Mouse (Mus musculus) midbrain, embryonic 11.5 days (tissue): Measurements from ENCODE around the gene Stt3b. TPM values are rescaled to one million over a fixed set of nuclear protein-coding genes. Genes with fewer than 3 reads are reported as not detected.
A peak's percentile ranks its signal among the peaks of the same experiment; 100 is the strongest.

Experiments
- ATAC-seq: fragments of 200-750 bp; cut with Nextera tagmentation; 2 replicates; pipeline ENCODE4 v1.8.0; 2017; ENCODE audit warnings: moderate TSS enrichment, moderate library complexity; ENCODE audit not compliant: low FRiP score
- DNase-seq: peaks from one replicate; pipeline ENCODE4 v3.0.0; 2015; ENCODE audit warnings: low spot score; ENCODE audit errors: missing footprints
- H3K27ac ChIP-seq: fragments of 300-500 bp; sonication (generic); 2 replicates; pipeline ENCODE4 v1.5.1; 2014; ENCODE audit warnings: low read depth, low read length
- H3K27me3 ChIP-seq: fragments of 300-500 bp; sonication (generic); 2 replicates; pipeline ENCODE4 v1.6.1; 2014; ENCODE audit warnings: mild to moderate bottlenecking, low read length, moderate library complexity, mixed read lengths; ENCODE audit not compliant: control insufficient read depth, insufficient read depth
- H3K36me3 ChIP-seq: fragments of 300-500 bp; sonication (generic); 2 replicates; pipeline ENCODE4 v1.6.1; 2014; ENCODE audit warnings: mild to moderate bottlenecking, low read length, moderate library complexity, mixed read lengths; ENCODE audit not compliant: control insufficient read depth, insufficient read depth
- H3K4me1 ChIP-seq: fragments of 300-500 bp; sonication (generic); 2 replicates; pipeline ENCODE4 v1.6.1; 2014; ENCODE audit warnings: low read length; ENCODE audit not compliant: control insufficient read depth, insufficient read depth
- H3K4me2 ChIP-seq: fragments of 300-500 bp; sonication (generic); 2 replicates; pipeline ENCODE4 v1.6.1; 2014; ENCODE audit warnings: mild to moderate bottlenecking, moderate library complexity
- H3K4me3 ChIP-seq: fragments of 300-500 bp; sonication (generic); 2 replicates; pipeline ENCODE4 v1.5.1; 2014; ENCODE audit warnings: low read depth, low read length
- H3K9ac ChIP-seq: fragments of 300-500 bp; sonication (generic); 2 replicates; pipeline ENCODE4 v1.6.1; 2014; ENCODE audit warnings: low read length
- H3K9me3 ChIP-seq: fragments of 300-500 bp; sonication (generic); 2 replicates; pipeline ENCODE4 v1.6.1; 2016; ENCODE audit warnings: low read length; ENCODE audit not compliant: control insufficient read depth
- WGBS: fragments of 180-500 bp; shearing (Covaris S2); extraction: QIAGEN DNeasy Blood & Tissue Kit; methylation state at CpG from one replicate; pipeline ENCODE4 v1.1.7; 2014; 5-methylcytosine and 5-hydroxymethylcytosine counted together
- polyA plus RNA-seq: library from polyadenylated mRNA; unstranded; fragments of >200 nt; fragmentation: Nextera tagmentation; extraction: Ambion mirVana; gene quantifications from 2 replicates; pipeline ENCODE4 v1.2.1, GENCODE M21; 2014

The Stt3b gene
- polyA plus RNA-seq, 1 experiment from 2014 or later = 107 TPM

GRCm38 (mm10) chr9:115220466-115220865 lies 89.8 kb downstream of the Stt3b start:
- no peak overlapping the region for H3K27ac ChIP-seq
- no peaks in the 10 kb centered on the region for H3K9me3 ChIP-seq
- 79% methylated on average over 7 of the region's 7 CpGs for WGBS
- no peaks in the 10 kb centered on the region for H3K27me3 ChIP-seq
- H3K4me2 ChIP-seq = no peak overlapping the region
- peaks cover 5% of the 10 kb centered on the region for H3K4me1 ChIP-seq
- ATAC-seq (no peak), DNase-seq (no peak)
- H3K9ac ChIP-seq = no peak overlapping the region
- H3K4me3 ChIP-seq = no peak overlapping the region
- no peaks in the 10 kb centered on the region; the same call in 1 of the 2 replicates for H3K36me3 ChIP-seq

- H3K9ac ChIP-seq = no peak overlapping the region
- DNase-seq (peak; percentile 77), ATAC-seq (no peak)
- 29% methylated on average over 9 of the region's 9 CpGs for WGBS
- no peaks in the 10 kb centered on the region for H3K9me3 ChIP-seq
- H3K27ac ChIP-seq = no peak overlapping the region
- H3K4me1 ChIP-seq = peaks cover 8% of the 10 kb centered on the region
- no peak overlapping the region for H3K4me3 ChIP-seq
- H3K36me3 ChIP-seq = no peaks in the 10 kb centered on the region
- no peaks in the 10 kb centered on the region for H3K27me3 ChIP-seq
- H3K4me2 ChIP-seq = no peak overlapping the region
Measured at GRCm38 (mm10) chr9:115217984-115218383, 92.2 kb downstream of the Stt3b start.

GRCm38 (mm10) chr9:115215830-115216701 lies 94.2 kb downstream of the Stt3b start:
- ATAC-seq (peak; percentile 85), DNase-seq (peak; percentile 89)
- Histone ChIP-seq H3K36me3 (no peaks in the 10 kb centered on the region), H3K27me3 (no peaks in the 10 kb centered on the region), H3K27ac (no peak overlapping the region), H3K4me1 (peaks cover 8% of the 10 kb centered on the region), H3K9me3 (no peaks in the 10 kb centered on the region), H3K9ac (0 out of 2 replicates have a peak overlapping the region, but pooled peaks have one; percentile 5), H3K4me3 (no peak overlapping the region), H3K4me2 (peak overlapping the region; percentile 20; the same call in 1 of the 2 replicates)
- 25% methylated on average over 21 of the region's 21 CpGs for WGBS

- Histone ChIP-seq H3K9ac (no peak overlapping the region), H3K27ac (no peak overlapping the region), H3K4me2 (no peak overlapping the region), H3K4me3 (no peak overlapping the region), H3K9me3 (no peaks in the 10 kb centered on the region), H3K27me3 (no peaks in the 10 kb centered on the region), H3K4me1 (peaks cover 8% of the 10 kb centered on the region), H3K36me3 (no peaks in the 10 kb centered on the region)
- 17% methylated on average over 7 of the region's 7 CpGs for WGBS
- DNase-seq = peak; percentile 85
- no peak for ATAC-seq
Measured at GRCm38 (mm10) chr9:115214572-115215571, 95.3 kb downstream of the Stt3b start.

- no peak overlapping the region for H3K9ac ChIP-seq
- H3K4me1 ChIP-seq = peaks cover 8% of the 10 kb centered on the region
- 84% methylated on average over 5 of the region's 5 CpGs for WGBS
- no peaks in the 10 kb centered on the region for H3K9me3 ChIP-seq
- H3K4me2 ChIP-seq = no peak overlapping the region
- H3K4me3 ChIP-seq = no peak overlapping the region
- no peaks in the 10 kb centered on the region for H3K27me3 ChIP-seq
- DNase-seq = peak; percentile 76
- H3K36me3 ChIP-seq = no peaks in the 10 kb centered on the region
- ATAC-seq = no peak
- H3K27ac ChIP-seq = no peak overlapping the region
Measured at GRCm38 (mm10) chr9:115213755-115214264, 96.4 kb downstream of the Stt3b start.

GRCm38 (mm10) chr9:115210535-115210934 lies 99.7 kb downstream of the Stt3b start:
- Histone ChIP-seq H3K4me2 (no peak overlapping the region), H3K9ac (no peak overlapping the region), H3K36me3 (no peaks in the 10 kb centered on the region), H3K9me3 (no peaks in the 10 kb centered on the region), H3K27me3 (no peaks in the 10 kb centered on the region), H3K27ac (no peak overlapping the region), H3K4me1 (peaks cover 3% of the 10 kb centered on the region; the same call in 1 of the 2 replicates), H3K4me3 (no peak overlapping the region)
- DNase-seq = peak; percentile 21
- no peak for ATAC-seq
- WGBS = 89% methylated on average over 12 of the region's 12 CpGs

GRCm38 (mm10) chr9:115209737-115210136 lies 100.5 kb downstream of the Stt3b start:
- H3K4me3 ChIP-seq = no peak overlapping the region
- peak; percentile 44 for DNase-seq
- no peak overlapping the region for H3K9ac ChIP-seq
- H3K4me1 ChIP-seq = no peaks in the 10 kb centered on the region
- H3K27ac ChIP-seq = no peak overlapping the region
- no peaks in the 10 kb centered on the region for H3K9me3 ChIP-seq
- no peaks in the 10 kb centered on the region for H3K27me3 ChIP-seq
- H3K4me2 ChIP-seq = no peak overlapping the region
- ATAC-seq = no peak
- WGBS = 84% methylated on average over 7 of the region's 7 CpGs
- H3K36me3 ChIP-seq = no peaks in the 10 kb centered on the region

GRCm38 (mm10) chr9:115206219-115206618 lies 104.0 kb downstream of the Stt3b start:
- Histone ChIP-seq H3K4me3 (no peak overlapping the region), H3K9ac (no peak overlapping the region), H3K4me1 (no peaks in the 10 kb centered on the region), H3K9me3 (no peaks in the 10 kb centered on the region), H3K27ac (no peak overlapping the region), H3K36me3 (no peaks in the 10 kb centered on the region), H3K4me2 (no peak overlapping the region), H3K27me3 (no peaks in the 10 kb centered on the region)
- peak; percentile 57 for DNase-seq
- no peak for ATAC-seq
- WGBS = 74% methylated on average over 5 of the region's 5 CpGs
